Mouse (Mus musculus) small intestine, adult 2 months (tissue): ENCODE results near the gene Dab2ip.

Experiments
- CTCF ChIP-seq: fragments of 200-500 bp; IDR thresholded peaks from 2 replicates; pipeline ENCODE4 v1.5.1; 2012; ENCODE audit warnings: low read depth, mild to moderate bottlenecking, control low read depth, inconsistent platforms, low read length, moderate library complexity, mixed read lengths; ENCODE audit not compliant: insufficient replicate concordance, insufficient read length; ENCODE audit errors: extremely low read depth
- POLR2A ChIP-seq: fragments of 200-500 bp; IDR thresholded peaks from 2 replicates; pipeline ENCODE4 v1.6.1; 2012; ENCODE audit warnings: low read depth, mild to moderate bottlenecking, control low read depth, inconsistent platforms, low read length, moderate library complexity

GRCm38 (mm10) chr2:35659578-35660194 lies 101.6 kb downstream of the Dab2ip start:
- TF ChIP-seq CTCF (no peak), POLR2A (no peak)
